Mouse (Mus musculus) lung, postnatal 0 days (tissue): ENCODE measurements around the gene Iqsec2. TPM values are rescaled to one million over a fixed set of nuclear protein-coding genes. Genes with fewer than 3 reads are reported as not detected.

ENCODE experiments used
- ATAC-seq: fragments of 200-750 bp; cut with Nextera tagmentation; 2 replicates; pipeline ENCODE4 v1.8.0; 2017; ENCODE audit warnings: moderate library complexity
- DNase-seq: peaks from one replicate; pipeline ENCODE4 v3.0.0-alpha.2; 2016; ENCODE audit warnings: low spot score
- H3K27ac ChIP-seq: fragments of 300-500 bp; sonication (generic); 2 replicates; pipeline ENCODE4 v1.5.1; 2014; ENCODE audit warnings: antibody characterized with exemption, mild to moderate bottlenecking, low read length, mixed read lengths
- H3K27me3 ChIP-seq: fragments of 300-500 bp; sonication (generic); replicated peaks from 2 replicates; pipeline ENCODE4 v1.6.1; 2014; ENCODE audit warnings: low read length, mixed read lengths; ENCODE audit not compliant: insufficient read depth
- H3K36me3 ChIP-seq: fragments of 300-500 bp; sonication (generic); 2 replicates; pipeline ENCODE4 v1.6.1; 2014; ENCODE audit warnings: low read length, mixed read lengths; ENCODE audit not compliant: insufficient read depth
- H3K4me1 ChIP-seq: fragments of 300-500 bp; sonication (generic); 2 replicates; pipeline ENCODE4 v1.6.1; 2014; ENCODE audit warnings: antibody characterized with exemption, low read depth, low read length, mixed read lengths; ENCODE audit not compliant: insufficient read depth
- H3K4me2 ChIP-seq: fragments of 300-500 bp; sonication (generic); replicated peaks from 2 replicates; pipeline ENCODE4 v1.6.1; 2014; ENCODE audit warnings: low read depth, mild to moderate bottlenecking, low read length, moderate library complexity, mixed read lengths
- H3K4me3 ChIP-seq: fragments of 300-500 bp; sonication (generic); 2 replicates; pipeline ENCODE4 v1.5.1; 2014; ENCODE audit warnings: low read depth, low read length
- H3K9ac ChIP-seq: fragments of 300-500 bp; sonication (generic); replicated peaks from 2 replicates; pipeline ENCODE4 v1.6.1; 2014; ENCODE audit warnings: low read depth, mild to moderate bottlenecking
- H3K9me3 ChIP-seq: fragments of 300-500 bp; sonication (generic); 2 replicates; pipeline ENCODE4 v1.6.1; 2016; ENCODE audit warnings: low read length, mixed read lengths
- CTCF ChIP-seq: IDR thresholded peaks from 2 replicates; pipeline ENCODE4 v1.5.1; 2016; ENCODE audit warnings: antibody characterized with exemption, mild to moderate bottlenecking
- EP300 ChIP-seq: IDR thresholded peaks from 2 replicates; pipeline ENCODE4 v1.6.1; 2016; ENCODE audit warnings: antibody characterized with exemption, mild to moderate bottlenecking, control low read depth
- WGBS: fragments of 180-500 bp; shearing (Covaris S2); extraction: QIAGEN DNeasy Blood & Tissue Kit; methylation state at CpG from one replicate; pipeline ENCODE4 v1.1.7; 2014; 5-methylcytosine and 5-hydroxymethylcytosine counted together
- polyA plus RNA-seq: library from polyadenylated mRNA; unstranded; fragments of >200 nt; fragmentation: Nextera tagmentation; extraction: Ambion mirVana; gene quantifications from 2 replicates; pipeline ENCODE4 v1.2.1, GENCODE M21; 2015

Iqsec2 gene
- polyA plus RNA-seq, 1 experiment from 2014 or later, result 4.3 TPM

DNA sequence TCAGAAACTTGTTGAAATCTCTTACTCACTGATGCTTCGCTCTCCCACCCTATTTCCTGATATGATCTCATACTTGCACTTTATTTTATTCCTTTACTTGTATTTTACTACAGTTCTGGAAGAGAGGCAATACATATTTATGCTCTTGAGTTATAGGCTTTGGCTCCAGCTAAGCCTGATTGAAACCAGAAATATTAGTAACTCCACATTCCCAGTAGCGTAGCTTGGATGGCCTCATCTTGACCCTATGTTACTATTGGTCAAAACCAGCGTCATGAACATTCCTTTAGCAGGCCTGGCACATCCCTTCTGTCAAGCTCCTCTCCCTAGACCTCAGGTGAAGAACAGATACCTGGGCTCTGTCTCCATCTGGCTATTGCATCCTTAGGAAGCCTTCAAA lies 14.2 kb downstream of the Iqsec2 start:
- no peaks in the 10 kb centered on the region for H3K9me3 ChIP-seq
- no peak overlapping the region for H3K9ac ChIP-seq
- no peak overlapping the region for H3K4me2 ChIP-seq
- TF ChIP-seq CTCF, result no peak
- no peak for TF ChIP-seq EP300
- no peaks in the 10 kb centered on the region for H3K4me1 ChIP-seq
- H3K4me3 ChIP-seq, result no peak overlapping the region
- no peaks in the 10 kb centered on the region for H3K36me3 ChIP-seq
- H3K27me3 ChIP-seq, result no peaks in the 10 kb centered on the region; the same call in 1 of the 2 replicates
- ATAC-seq (no peak), DNase-seq (no peak)
- H3K27ac ChIP-seq, result no peak overlapping the region
- 65% methylated on average over 3 of the region's 3 CpGs for WGBS

DNA sequence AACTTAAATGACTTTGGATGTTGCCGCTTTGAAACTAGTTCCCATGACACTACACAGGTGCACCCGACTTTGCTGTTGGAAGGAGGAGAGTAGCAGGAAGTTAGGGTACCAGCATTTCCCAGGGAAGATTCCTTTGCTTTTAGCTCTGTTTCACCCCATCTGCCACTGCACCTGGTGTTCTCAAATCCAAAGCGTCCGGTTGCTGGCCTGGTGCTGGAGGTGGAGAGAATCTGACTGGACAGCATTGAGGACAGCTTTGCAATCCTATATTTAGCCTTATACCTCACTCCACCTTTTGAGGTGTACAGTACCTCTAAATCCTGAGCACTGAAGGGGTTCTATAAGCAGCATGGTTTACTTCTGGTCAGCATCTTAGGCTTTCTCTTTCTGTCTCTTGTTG lies 17.3 kb downstream of the Iqsec2 start:
- TF ChIP-seq CTCF (no peak), EP300 (no peak)
- 88% methylated on average over 4 of the region's 4 CpGs for WGBS

GRCm38 (mm10) chrX:152164061-152164460 lies 20.0 kb downstream of the Iqsec2 start:
- H3K36me3 ChIP-seq, result no peaks in the 10 kb centered on the region
- no peak overlapping the region for H3K4me3 ChIP-seq
- TF ChIP-seq EP300 (no peak), CTCF (no peak)
- no peak overlapping the region for H3K4me2 ChIP-seq
- no peaks in the 10 kb centered on the region for H3K9me3 ChIP-seq
- no peak overlapping the region for H3K9ac ChIP-seq
- H3K27me3 ChIP-seq, result no peaks in the 10 kb centered on the region
- ATAC-seq, result no peak
- no peak overlapping the region for H3K27ac ChIP-seq
- DNase-seq, result no peak
- no peaks in the 10 kb centered on the region for H3K4me1 ChIP-seq

More for the DNA sequence above, 17.3 kb downstream of the Iqsec2 start:
- H3K9me3 ChIP-seq, result no peaks in the 10 kb centered on the region
- H3K9ac ChIP-seq, result no peak overlapping the region
- ATAC-seq (no peak), DNase-seq (no peak)
- no peaks in the 10 kb centered on the region for H3K36me3 ChIP-seq
- H3K4me1 ChIP-seq, result no peaks in the 10 kb centered on the region
- no peaks in the 10 kb centered on the region for H3K27me3 ChIP-seq
- H3K27ac ChIP-seq, result no peak overlapping the region
- no peak overlapping the region for H3K4me2 ChIP-seq
- no peak overlapping the region for H3K4me3 ChIP-seq

DNA sequence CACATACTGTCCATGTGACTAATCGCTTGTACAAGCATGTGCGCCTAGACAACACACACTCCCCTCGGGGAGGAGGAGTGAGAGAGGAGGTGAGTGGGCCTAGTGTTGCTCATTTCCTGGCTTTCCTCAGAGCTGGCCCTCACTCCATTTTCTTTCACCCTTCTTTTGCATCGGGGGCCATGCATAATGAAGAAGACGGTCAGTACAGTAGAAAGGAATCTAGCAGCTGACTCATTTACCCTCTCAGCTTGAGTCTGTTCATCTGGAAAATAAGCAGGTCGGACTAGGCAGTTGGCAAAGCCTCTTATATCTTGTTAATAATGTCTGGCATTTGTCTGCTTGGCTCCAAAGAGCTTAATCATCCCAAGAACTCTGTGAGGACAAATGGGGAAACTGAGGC lies 22.1 kb downstream of the Iqsec2 start:
- Histone ChIP-seq H3K9me3 (no peaks in the 10 kb centered on the region), H3K4me3 (no peak overlapping the region), H3K27me3 (no peaks in the 10 kb centered on the region), H3K4me2 (no peak overlapping the region), H3K27ac (no peak overlapping the region), H3K36me3 (no peaks in the 10 kb centered on the region), H3K4me1 (no peaks in the 10 kb centered on the region), H3K9ac (no peak overlapping the region)
- 72% methylated on average over 6 of the region's 6 CpGs for WGBS
- DNase-seq (no peak), ATAC-seq (no peak)
- TF ChIP-seq CTCF (no peak), EP300 (no peak)

DNA sequence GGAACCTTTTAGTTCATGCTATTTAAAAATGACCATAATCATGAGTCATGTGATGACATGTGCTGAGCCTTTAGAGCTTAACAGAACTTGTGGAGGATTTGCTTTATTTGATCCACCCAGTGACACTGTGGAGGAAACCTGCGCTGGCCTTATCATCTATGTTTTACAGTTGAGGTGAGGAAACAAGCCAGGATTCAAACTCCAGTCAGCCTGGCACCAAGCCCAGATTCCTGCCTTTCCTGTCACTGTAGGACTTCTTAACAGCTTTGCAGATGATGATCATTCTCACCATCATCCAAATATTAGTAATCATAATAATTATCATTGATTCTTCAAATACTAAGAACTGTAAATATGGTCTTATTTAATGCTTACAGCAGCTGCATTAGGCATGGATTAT lies 24.5 kb downstream of the Iqsec2 start:
- WGBS, result 21% methylated on average over 1 of the region's 1 CpGs
- no peaks in the 10 kb centered on the region for H3K4me1 ChIP-seq
- no peaks in the 10 kb centered on the region for H3K36me3 ChIP-seq
- no peak overlapping the region for H3K4me3 ChIP-seq
- H3K27ac ChIP-seq, result no peak overlapping the region
- no peak overlapping the region for H3K9ac ChIP-seq
- no peak for DNase-seq
- no peak for ATAC-seq
- H3K9me3 ChIP-seq, result no peaks in the 10 kb centered on the region
- no peak for TF ChIP-seq EP300
- no peak for TF ChIP-seq CTCF
- H3K4me2 ChIP-seq, result no peak overlapping the region
- no peaks in the 10 kb centered on the region for H3K27me3 ChIP-seq

DNA sequence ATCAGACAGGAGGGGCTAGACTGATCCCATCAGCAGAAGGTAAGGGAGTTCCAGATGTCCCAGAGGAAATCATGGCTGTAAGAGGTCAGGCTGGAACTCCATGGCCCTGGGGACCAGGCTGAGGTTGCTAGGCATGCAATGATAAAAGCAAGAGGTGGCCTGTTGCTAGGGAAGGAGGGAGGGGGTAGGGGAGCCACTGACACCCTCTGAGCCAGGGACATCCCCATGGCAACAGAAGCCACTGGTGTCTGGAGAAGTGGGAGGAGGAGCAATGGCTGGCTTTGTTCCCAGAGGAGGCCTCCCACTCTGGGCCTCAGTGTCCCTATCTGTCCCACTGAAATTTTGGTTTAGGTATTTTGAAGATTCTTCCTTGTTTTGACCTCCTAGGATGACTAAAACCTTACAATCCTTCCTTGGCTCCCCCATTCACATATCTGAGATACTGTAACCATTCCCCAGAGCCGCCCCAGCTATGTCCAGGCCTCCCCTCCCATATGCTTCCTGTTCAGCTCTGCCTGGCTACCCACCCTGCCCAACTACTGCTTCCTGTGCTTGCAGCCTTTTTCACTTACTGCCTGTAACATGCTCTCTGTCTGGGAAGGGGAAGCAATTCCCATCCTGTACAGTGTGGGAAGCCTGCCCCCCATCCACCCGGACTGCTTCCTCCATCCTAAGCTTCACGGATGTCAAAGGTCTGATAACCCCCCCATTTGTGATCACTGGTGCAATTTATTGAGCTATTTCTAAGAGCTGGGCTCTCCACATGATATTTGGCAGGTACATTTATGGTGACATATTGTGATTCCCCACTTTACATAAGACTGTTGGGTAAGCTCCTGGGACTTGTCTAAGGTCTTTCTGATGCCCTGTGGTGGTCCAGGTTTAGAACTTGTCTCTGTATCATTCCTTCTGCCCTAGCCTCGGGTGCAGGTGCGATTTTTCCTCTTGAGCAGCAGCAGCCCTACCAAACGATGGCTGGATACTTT lies 27.3 kb downstream of the Iqsec2 start:
- H3K27ac ChIP-seq, result peak overlapping the region; percentile 14; the same call in 1 of the 2 replicates

More for the DNA sequence above, 27.3 kb downstream of the Iqsec2 start:
- TF ChIP-seq CTCF (no peak), EP300 (no peak)
- H3K9me3 ChIP-seq, result no peaks in the 10 kb centered on the region
- H3K27me3 ChIP-seq, result no peaks in the 10 kb centered on the region
- H3K36me3 ChIP-seq, result no peaks in the 10 kb centered on the region
- WGBS, result 60% methylated on average over 6 of the region's 6 CpGs
- no peaks in the 10 kb centered on the region for H3K4me1 ChIP-seq
- H3K4me2 ChIP-seq, result no peak overlapping the region
- no peak overlapping the region for H3K4me3 ChIP-seq
- H3K9ac ChIP-seq, result no peak overlapping the region
- peak; percentile 31 for DNase-seq
- peak; percentile 73 for ATAC-seq
